Mouse (Mus musculus): ENCODE measurements around the gene Micall2.
"Not testable (repeated sequence)": the region's sequence is repeated elsewhere in the genome, so short reads cannot be mapped to it uniquely, and the experiment has no call there.

The Micall2 gene

DNA sequence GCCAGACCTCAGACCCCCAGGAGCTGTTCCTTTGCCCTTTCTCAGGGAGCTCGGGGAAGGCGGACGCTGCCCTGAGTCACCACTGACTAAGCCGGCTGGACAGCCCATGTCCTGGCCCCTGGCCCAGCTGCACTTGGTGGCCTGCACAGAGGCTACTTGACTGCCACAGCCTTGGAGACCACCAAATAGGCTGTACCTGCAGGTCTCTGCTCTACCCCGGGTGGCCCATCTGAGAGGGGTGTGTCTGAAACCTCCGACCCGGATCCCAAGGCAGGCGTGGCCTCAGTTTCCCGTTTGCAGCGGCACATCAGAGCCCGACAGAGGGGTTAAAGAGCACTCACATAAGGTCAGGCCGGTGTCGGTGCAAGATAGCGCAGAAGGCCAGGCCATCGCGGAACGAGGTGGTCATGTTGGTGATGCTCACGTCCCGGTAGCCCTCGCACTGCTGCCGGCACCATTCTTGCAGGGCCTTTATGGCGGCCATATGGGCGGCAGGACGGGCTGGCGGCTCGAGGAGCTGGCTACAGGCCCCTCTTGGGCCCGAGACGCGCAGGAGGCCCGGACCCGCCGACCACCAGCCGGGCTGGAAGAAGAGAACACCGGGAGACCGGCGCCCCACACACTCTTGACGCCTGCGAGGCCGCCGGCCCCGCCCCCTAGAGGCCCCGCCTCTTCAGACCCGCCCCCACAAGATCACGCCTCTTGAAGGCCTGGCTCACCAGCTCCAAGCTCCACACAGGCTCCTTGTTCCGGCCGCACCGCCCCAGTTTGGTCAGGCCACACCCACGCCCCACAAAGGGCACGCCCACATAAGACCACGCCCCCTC is at the start of gene Micall2:
Gene Micall2 (minus strand): TSS at position 660 of the 827 bp plus-strand sequence.
- in situ Hi-C loops (cut with MseI, MboI): no loop called here

DNA sequence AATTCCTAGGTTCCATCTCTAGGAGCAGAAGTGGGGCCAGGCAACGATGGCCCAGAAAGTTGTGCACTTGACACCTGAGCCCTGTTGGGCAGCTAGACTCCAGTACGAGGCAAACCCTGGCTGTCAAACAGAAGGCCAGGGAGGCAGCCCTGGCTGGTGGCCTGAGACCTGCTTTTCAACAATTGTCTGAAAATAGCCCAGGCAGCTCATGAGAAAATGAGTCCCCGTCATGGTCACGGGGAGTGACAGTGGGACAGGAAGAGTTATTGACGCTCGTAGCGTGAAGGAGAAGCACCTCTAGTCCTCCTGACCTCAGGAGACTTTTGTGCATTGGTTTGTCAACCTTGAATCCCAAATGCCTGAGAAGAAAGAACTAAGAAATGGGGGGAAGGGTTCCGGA is 45.3 kb upstream of the Micall2 start:
- in situ Hi-C loops (cut with MseI, MboI): no loop called here

DNA sequence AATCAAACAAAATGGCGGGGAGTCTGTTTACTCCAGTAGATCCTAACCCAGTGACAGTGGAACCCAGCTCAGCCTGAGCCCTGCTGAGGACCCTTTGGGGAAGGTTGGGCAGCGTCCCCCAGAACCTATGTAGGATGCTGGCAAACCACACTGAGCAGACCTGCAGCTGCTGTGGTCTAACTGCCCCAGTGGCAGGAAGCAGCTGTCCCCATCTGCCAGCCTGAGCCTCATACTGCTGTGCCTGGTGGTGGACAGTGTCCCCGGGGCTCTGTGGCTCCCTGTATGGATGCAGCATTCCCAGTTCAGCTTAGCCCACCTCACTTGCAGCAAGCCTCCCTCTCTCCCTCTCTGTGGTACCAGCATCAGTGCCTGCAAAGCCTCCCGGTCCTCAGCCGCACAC is 40.8 kb upstream of the Micall2 start:
- in situ Hi-C loops (cut with MseI, MboI): no loop called here

DNA sequence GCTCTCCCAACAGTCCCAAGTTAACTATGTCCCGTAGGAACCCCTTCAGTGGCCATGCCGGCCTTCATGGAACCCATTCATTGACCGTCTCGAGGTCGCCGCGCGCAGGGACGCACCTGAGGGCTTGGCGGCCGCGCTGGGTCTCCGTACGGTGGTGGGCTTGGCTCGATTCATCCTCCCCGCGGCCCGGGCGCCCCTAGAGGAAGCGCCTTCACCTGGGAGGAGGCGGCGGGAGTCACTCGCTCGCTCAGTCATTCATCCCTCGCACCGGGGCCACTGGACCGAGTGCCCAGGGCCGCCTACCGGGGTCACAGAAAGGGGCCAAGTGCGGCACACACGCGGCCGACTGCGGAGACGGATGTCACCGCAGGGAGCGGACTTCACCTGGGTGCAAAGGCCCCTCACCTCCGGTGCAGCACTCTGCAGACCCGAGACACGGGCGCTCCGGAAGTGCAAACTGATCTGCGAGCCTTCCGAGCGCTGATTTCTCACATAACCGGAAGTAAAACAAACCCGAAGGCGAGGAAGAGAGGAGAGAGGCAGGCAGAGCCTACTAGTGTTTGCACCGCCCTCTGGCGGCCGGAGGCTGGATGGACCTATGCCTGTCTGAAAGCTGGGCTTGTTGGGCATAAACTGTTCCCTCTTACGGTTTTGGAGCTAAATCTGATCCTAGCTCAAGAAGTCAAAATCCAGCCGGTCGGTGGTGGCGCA is 39.2 kb upstream of the Micall2 start, which contains the start of gene Ints1:
Gene Ints1 (minus strand): TSS at position 459 of the 711 bp plus-strand sequence.
- in situ Hi-C loops (cut with MseI, MboI): no loop called here

DNA sequence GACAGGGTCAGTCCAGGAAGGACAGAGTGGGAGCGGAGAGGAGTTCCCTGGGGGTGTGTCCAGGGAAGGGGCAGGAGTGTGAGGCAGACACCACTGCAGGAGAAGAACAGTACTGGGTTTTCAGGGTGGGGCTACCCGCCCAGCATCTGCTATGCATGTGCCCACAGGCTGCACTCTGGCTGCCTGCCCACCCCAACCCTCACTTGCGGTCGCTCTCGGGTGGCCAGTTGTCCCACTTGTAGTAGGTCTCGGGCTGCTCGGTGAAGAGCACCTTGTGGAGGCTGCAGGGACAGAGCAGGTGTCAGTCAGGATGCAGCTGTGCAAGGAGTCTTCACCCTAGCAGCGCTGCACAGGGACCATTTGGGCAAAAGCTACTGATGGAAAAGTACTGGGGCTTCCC is 32.1 kb upstream of the Micall2 start:
- in situ Hi-C loops (cut with MseI, MboI): no loop called here

DNA sequence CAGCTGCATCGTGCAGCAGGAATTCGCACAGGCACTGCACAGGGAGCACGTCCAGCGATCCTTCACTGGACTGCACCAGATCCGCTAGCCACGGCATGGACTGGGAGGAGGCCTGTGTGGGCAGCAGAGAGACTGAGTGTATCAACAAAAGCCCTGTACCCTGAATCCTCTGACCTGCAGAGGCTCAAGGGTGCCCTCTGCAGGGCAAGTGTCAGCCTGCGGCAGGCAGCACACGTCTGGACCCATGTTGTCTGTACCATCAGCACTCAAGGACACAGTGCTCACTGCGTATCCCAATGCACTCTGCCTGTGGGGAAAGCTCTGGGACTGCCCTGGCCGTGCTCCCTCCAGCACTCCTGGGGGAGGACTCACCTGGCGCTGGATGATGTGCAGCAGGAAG is 28.2 kb upstream of the Micall2 start:
- in situ Hi-C loops (cut with MseI, MboI): no loop called here

DNA sequence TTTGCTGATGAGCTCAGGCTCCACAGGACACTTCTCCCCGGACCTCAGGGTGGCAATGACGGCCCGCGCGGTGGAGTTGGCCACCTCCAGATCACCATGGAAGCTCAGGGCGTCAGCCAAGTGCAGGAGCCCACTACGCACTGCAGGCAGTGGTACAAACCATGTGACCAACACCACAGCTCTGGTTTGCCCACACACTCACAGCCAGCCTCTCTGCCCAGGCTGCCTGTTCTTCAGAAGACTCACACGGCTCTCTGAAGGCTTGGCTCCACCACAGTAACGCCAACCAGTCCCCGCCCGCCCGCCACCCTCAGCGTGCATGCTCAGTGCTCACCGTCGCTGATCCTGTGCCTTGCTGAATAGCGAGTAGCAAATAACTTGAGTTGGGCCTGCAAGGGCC is 22.0 kb upstream of the Micall2 start:
- in situ Hi-C loops (cut with MseI, MboI): no loop called here

DNA sequence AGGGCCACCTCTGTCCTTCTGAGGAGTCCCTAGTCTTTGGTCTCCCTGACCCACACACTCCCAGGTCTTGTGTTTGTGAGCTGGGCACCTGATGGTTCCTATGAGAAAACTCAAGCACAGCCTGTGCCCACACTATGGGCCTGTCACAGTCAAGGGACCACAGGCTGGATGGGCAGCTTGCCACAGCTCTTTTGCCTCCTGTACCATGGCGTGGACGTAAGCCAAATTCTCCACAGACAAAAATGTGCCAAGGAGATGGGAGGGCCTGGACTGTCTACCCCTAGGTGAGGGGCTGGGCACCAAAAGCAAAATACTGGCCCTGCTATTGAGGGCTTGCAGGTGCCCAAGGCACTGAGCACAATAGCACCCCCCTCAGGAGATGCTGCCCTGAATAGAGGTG is 20.4 kb upstream of the Micall2 start:
- in situ Hi-C loops (cut with MseI, MboI): no loop called here

DNA sequence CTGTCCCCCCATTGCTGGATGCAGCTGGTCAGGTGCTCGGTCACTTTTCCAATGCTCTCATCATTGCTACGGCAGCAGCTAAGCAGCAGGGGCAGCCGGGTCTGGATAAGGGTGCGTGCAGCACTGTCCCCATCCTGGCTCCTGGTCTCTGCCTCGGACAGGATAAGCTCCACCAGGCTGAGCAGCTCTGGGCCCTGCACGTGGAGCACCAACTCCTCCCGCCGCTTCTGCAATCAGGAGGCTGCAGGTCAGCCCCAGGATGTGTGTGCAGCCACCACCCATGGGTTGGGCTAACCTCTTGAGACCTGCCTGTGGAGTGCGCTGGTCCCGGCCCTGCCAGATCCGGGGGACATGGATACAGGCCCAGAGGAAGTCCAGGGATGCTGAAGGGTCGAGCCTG is 20.0 kb upstream of the Micall2 start:
- in situ Hi-C loops (cut with MseI, MboI): no loop called here

DNA sequence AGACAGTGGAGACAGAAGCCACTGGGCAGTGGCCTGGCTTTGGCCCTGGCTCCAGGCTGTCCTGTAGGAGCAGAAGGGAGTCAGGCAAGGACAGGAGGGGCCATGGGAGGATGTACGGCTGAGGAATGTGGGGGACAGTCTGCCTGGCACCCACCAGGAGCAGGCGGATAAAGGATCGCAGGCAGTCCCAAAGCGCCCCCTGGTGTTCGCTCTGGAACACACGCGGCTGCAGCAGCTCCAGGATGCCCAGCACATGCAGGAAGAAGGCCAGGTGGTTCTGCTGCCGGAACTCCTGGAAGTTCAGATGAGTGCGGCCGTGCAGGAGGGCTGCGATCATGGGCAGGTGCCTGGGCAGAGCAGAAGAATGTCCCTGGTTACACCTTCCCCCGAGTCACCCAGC is 18.6 kb upstream of the Micall2 start:
- in situ Hi-C loops (cut with MseI, MboI): no loop called here

DNA sequence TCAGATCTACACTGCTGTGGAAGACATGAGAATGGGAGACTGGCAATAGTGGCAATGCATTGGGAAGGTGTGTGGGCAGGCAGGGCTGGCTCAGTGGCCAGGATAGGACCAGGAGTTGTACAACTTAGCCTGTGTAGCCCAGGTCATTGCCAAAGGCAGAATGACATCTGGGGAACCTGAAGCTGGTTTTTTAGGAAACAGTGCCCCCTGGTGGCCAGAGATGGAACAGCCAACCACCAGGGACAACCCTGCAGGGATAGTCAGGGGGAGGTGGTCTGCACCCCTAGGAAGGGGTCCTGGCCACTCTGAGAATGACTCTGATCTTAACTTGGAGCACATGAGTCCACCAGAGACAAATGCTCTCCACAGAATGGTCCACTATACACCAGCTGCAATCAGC is 14.4 kb upstream of the Micall2 start:
- in situ Hi-C loops (cut with MseI, MboI): no loop called here

DNA sequence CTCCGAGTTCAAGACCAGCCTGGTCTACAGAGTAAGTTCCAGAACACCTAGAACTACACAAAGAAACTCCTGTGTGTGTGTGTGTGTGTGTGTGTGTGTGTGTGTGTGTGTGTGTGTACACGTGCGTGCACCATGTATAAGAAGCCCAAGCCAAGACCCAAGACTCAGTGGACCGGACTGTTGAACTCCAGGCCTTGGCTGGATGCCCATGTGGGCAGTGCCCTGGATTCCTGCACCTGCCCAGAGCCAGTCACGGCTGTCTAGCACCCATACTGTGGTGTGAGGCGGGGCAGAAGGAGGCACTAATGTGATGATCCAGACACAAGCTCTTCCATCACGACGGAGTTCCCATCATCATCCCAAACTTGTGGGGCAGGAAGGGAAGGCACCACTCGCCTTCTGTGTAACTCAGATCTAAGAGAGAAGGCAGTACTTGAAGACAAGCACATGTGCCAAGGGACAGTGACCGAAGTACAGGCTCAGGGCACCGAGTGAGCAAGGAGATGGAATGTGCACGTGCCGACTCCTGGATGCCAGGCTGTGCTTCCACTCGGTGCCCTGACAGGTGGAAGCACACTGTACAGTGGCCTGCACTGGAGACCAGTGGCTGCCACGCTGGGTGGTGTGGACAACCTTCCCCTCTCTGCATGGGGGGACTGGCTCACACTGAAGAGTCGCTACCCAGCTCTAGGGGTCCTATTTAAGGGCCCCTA is 13.4 kb upstream of the Micall2 start:
- in situ Hi-C loops (cut with MseI, MboI): no loop called here

DNA sequence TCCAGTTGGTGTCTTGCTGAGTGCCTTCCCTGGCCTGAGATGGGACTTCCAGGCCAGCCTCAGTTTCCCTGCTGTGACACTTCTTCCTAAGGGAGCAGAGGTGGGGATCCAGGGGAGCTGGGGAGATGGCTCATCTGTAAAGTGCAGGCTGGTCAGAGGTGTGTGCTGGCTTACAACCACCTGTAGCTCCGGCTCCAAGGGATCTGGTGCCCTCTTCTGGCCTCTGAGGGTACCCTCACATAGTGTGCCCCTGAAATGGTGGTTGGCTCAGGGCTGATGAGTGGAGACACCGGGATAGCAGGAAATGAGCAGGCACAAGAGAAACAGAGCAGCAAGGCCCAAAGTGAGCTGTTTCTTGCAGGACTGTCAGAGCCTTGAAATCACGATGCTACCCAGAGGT is 9.6 kb upstream of the Micall2 start:
- in situ Hi-C loops (cut with MseI, MboI): no loop called here

DNA sequence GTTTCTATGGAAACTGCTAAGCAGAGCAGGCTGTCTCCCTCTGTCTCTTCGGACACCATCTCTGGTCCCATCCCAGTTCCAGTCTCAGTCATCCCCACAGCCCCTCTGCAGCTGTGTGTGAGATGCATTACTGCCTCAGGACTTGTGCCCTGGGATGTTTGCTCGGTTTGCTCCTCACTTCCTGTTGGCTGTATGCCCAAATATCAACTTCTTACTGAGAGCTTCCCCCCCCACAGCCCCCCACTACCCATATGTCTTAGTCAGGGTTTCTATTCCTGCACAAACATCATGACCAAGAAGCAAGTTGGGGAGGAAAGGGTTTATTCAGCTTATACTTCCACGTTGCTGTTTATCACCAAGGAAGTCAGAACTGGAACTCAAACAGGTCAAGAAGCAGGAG is 6.5 kb upstream of the Micall2 start:
- in situ Hi-C loops (cut with MseI, MboI): not testable (repeated sequence)

DNA sequence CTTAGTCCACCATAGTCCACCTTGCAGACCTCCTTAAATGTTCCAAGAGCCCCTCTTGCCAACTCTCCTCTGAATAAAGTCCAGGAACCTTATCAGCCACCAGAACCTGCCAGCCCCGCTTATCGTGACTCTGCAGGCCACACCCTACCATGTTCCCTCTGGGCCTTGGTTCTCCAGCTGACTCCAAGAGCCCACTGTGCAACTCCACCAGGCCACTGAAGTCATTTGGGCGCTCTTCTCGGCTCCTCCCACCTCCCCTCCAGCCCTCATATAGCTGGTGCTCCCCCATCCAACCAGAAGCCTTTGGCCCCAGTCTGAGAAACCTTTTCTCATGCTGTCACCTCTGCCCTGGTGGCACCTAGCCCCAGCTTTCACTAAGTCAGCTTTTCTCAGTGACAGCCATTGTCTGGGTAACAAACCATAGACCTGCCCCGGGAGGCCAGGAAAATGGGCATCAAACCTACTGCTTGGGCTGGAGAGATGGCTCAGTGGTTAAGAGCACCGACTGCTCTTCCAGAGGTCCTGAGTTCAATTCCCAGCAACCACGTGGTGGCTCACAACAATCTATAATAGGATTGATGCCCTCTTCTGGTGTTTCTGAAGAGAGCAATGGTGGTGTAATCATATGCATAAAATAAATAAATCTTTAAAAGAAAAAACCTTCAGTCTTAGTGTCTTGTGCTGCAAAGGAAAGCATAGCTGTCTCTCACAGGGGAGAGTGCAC is 2.6 kb upstream of the Micall2 start:
- in situ Hi-C loops (cut with MseI, MboI): no loop called here

DNA sequence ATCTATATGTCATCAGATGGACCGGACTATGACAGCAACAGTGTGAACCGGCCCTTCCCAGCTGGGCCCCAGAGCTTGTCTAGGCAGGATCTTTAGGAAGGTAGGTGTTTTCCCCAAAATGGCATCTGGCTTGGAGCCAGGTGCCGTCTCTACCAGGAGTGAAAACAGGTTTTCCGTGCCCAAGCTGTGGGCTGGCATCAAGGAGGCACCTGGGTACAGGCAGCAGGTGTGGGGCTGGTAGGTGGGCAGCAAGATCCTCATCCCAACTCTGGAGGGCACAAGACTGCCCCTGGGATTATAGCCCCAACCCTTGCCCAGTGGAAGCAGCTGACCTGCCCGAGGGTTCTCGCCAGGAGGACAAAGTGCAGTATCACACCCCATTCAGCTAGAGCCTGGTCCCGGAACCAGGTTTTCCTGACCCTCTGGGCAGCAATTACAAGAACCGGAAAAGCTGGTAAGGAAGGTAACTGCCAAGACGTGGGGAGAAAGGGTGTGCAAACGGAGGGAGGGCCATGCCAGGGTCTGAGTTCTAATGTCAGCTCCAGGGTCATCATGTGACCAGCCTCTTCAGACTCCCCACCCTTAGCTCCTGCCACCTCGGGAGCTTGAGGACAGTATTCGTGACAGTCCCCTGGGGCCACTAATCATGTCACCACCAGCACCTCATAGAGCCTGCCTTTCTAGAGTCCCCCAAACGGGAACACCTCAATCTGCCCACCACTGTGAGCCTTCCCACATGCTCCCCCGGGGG is 1.9 kb upstream of the Micall2 start:
- in situ Hi-C loops (cut with MseI, MboI): no loop called here

DNA sequence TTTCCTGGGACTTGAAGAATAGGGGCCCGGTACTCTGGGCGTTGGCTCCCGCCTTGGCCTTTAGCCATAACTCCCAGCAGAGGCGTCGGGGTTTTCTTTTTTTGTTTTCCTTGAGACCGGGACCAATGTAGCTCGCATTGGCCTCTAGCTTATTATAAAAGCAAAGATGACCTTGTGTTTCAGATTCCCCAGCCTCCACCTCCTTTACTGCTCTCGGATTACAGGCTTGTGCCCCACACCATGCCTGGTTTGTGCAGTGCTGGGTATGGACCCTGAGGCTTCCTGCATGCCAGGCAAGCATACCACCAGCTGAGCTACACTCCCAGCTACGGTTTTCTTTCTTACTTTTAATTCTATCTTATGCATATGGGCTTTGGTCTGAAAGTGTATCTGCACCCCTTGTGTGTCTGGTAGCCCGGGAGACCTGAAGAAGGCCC is 386 bp upstream of the Micall2 start:
- in situ Hi-C loops (cut with MseI, MboI): no loop called here

DNA sequence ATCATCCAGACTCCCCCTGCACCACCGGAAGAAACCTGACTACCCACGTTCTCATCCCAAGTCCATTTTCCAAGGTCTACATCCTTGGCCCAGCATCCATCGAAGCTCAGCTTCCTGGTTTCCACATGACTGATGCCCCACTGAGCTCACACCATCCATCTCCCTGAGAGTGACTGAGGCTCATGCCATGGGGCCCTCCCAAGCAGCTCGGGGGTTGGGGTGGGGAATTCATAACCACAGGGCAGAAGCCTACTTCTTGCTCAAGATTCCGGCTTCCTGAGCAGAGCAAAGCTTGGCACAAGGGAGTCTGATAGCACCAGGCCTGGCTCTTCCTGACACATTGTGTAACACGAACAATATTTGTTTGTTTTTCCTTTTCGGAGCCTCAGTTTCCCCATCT is 1.4 kb downstream of the Micall2 start:
- in situ Hi-C loops (cut with MseI, MboI): no loop called here

DNA sequence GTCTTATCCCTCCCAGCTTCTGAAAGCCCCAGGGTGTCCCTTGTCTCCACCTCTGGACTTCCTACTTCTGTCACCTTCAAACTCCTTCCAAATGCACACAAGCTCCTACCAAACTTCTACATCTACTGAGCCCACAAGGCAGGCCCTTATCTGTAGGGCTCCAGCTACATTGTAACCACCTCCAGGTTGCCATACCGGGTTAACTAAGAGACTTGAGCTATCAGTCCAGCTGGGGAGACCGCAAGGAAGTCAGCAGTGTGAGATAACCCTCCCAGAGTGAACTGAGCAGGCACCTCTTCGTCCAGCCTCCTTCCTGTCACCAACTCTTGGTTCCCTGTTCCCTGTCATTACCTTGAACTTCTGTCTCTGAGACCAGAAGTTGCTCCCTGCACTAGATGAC is 2.1 kb downstream of the Micall2 start:
- in situ Hi-C loops (cut with MseI, MboI): no loop called here

DNA sequence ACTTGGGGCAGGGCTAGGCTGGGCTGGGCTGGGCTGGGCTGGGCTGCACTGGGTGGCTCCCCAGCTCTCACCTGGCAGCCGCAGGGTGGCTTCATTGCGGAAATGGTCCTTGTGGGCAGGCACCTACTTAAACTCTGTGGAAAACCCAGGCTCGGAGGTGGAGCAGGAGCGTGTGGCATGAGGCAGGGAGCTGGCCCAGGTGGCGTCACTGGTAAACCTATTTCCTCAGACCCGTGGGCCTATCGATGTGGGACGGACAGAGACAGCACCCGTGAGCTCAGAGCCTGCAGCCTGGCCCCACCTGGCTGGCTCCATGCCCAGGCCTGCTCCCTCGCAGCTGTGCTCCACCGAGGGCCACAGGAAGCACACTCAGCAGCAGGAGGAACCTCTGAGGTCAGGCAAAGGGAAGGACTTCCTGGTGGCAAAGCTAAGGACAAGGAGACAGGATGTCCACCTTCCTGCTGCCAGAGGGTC is 3.5 kb downstream of the Micall2 start:
- in situ Hi-C loops (cut with MseI, MboI): no loop called here
